Mouse (Mus musculus): ENCODE data around the gene Ssu2. TPM values are rescaled to one million over a fixed set of nuclear protein-coding genes. Genes with fewer than 3 reads are reported as not detected.

Gene Ssu2
- polyA plus RNA-seq, 1 experiment from 2014 or later, result 0.90 TPM

Other genes with a start within 250 kb of the Ssu2 start
- gene Lmcd1, start 114.3 kb downstream of the Ssu2 start, polyA plus RNA-seq (2014; fragmentation: Nextera tagmentation; extraction: Ambion mirVana), result 6.9 and 10.6 TPM in 2 replicates
- gene Cav3, start 71.5 kb upstream of the Ssu2 start, polyA plus RNA-seq (2014; fragmentation: Nextera tagmentation; extraction: Ambion mirVana), result 0.35 and 0.86 TPM in 2 replicates
- 0.52 and 0.55 TPM in 2 replicates for gene Oxtr, start 101.9 kb upstream of the Ssu2 start, polyA plus RNA-seq (2014; fragmentation: Nextera tagmentation; extraction: Ambion mirVana)